Mouse (Mus musculus) midbrain, embryonic 13.5 days (tissue): ENCODE results near the gene Fzd9. TPM values are rescaled to one million over a fixed set of nuclear protein-coding genes. Genes with fewer than 3 reads are reported as not detected.
A peak's percentile ranks its signal among the peaks of the same experiment; 100 is the strongest.

Experiments used
- ATAC-seq: fragments of 200-750 bp; cut with Nextera tagmentation; 2 replicates; pipeline ENCODE4 v1.8.0; 2017; ENCODE audit warnings: mild to moderate bottlenecking, moderate TSS enrichment, moderate library complexity
- H3K27ac ChIP-seq: fragments of 300-500 bp; sonication (generic); 2 replicates; pipeline ENCODE4 v1.5.1; 2015; ENCODE audit warnings: inconsistent platforms, mild to moderate bottlenecking, moderate library complexity
- H3K27me3 ChIP-seq: fragments of 300-500 bp; sonication (generic); 2 replicates; pipeline ENCODE4 v1.6.1; 2015; ENCODE audit warnings: mild to moderate bottlenecking, inconsistent platforms
- H3K36me3 ChIP-seq: fragments of 300-500 bp; sonication (generic); 2 replicates; pipeline ENCODE4 v1.6.1; 2015; ENCODE audit warnings: mild to moderate bottlenecking, inconsistent platforms
- H3K4me1 ChIP-seq: fragments of 300-500 bp; sonication (generic); replicated peaks from 2 replicates; pipeline ENCODE4 v1.6.1; 2015; ENCODE audit warnings: inconsistent platforms
- H3K4me2 ChIP-seq: fragments of 300-500 bp; sonication (generic); replicated peaks from 2 replicates; pipeline ENCODE4 v1.6.1; 2015; ENCODE audit warnings: moderate library complexity, mild to moderate bottlenecking, inconsistent platforms
- H3K4me3 ChIP-seq: fragments of 300-500 bp; sonication (generic); replicated peaks from 2 replicates; pipeline ENCODE4 v1.5.1; 2015; ENCODE audit warnings: mild to moderate bottlenecking, inconsistent platforms
- H3K9ac ChIP-seq: fragments of 300-500 bp; sonication (generic); replicated peaks from 2 replicates; pipeline ENCODE4 v1.6.1; 2015; ENCODE audit warnings: mild to moderate bottlenecking, inconsistent platforms
- H3K9me3 ChIP-seq: fragments of 300-500 bp; sonication (generic); 2 replicates; pipeline ENCODE4 v1.6.1; 2016; ENCODE audit warnings: mild to moderate bottlenecking, inconsistent platforms
- WGBS: fragments of 180-500 bp; shearing (Covaris S2); methylation state at CpG from one replicate; pipeline ENCODE4 v1.1.7; 2015; 5-methylcytosine and 5-hydroxymethylcytosine counted together
- polyA plus RNA-seq: library from polyadenylated mRNA; unstranded; fragments of >200 nt; fragmentation: Nextera tagmentation; extraction: Ambion mirVana; gene quantifications from 2 replicates; pipeline ENCODE4 v1.2.1, GENCODE M21; 2015

Fzd9 gene
- 11.3 and 12.2 TPM in 2 replicates for polyA plus RNA-seq

- Histone ChIP-seq H3K27me3 (peaks cover 16% of the 10 kb centered on the region), H3K9me3 (no peaks in the 10 kb centered on the region), H3K36me3 (peaks cover 15% of the 10 kb centered on the region), H3K4me1 (peaks cover 60% of the 10 kb centered on the region), H3K4me2 (peak within 1 kb of the TSS; percentile 79), H3K27ac (peak within 1 kb of the TSS; percentile 85; the same call in 1 of the 2 replicates), H3K4me3 (peak within 1 kb of the TSS; percentile 62), H3K9ac (peak within 1 kb of the TSS; percentile 77)
- peak; percentile 65 for ATAC-seq
- WGBS: under 1% methylated on average over 42 of the region's 51 CpGs
These were observed at the start of gene Fzd9 for GRCm38 (mm10) chr5:135251079-135251454. TSS of gene Fzd9 (minus strand) at chr5:135251230.

GRCm38 (mm10) chr5:135292001-135292400 lies 41.0 kb upstream of the Fzd9 start:
- H3K27me3 ChIP-seq: 0 out of 2 replicates have a peak, but pooled peaks cover 1% of the 10 kb centered on the region
- no peaks in the 10 kb centered on the region for H3K36me3 ChIP-seq
- no peaks in the 10 kb centered on the region for H3K9me3 ChIP-seq
- H3K4me1 ChIP-seq: no peaks in the 10 kb centered on the region
- H3K27ac ChIP-seq: no peak overlapping the region
- no peak overlapping the region for H3K9ac ChIP-seq
- no peak overlapping the region for H3K4me2 ChIP-seq
- ATAC-seq: no peak
- H3K4me3 ChIP-seq: no peak overlapping the region
- WGBS: 98% methylated on average over 2 of the region's 2 CpGs

GRCm38 (mm10) chr5:135291193-135291592 lies 40.2 kb upstream of the Fzd9 start:
- Histone ChIP-seq H3K9ac (no peak overlapping the region), H3K27ac (no peak overlapping the region), H3K36me3 (no peaks in the 10 kb centered on the region), H3K27me3 (0 out of 2 replicates have a peak, but pooled peaks cover 3% of the 10 kb centered on the region), H3K4me1 (no peaks in the 10 kb centered on the region), H3K9me3 (no peaks in the 10 kb centered on the region), H3K4me3 (no peak overlapping the region), H3K4me2 (no peak overlapping the region)
- ATAC-seq: no peak
- WGBS: 40% methylated on average over 4 of the region's 4 CpGs

- Histone ChIP-seq H3K4me2 (no peak overlapping the region), H3K4me3 (no peak overlapping the region), H3K4me1 (no peaks in the 10 kb centered on the region; the same call in 1 of the 2 replicates), H3K36me3 (no peaks in the 10 kb centered on the region), H3K27me3 (0 out of 2 replicates have a peak, but pooled peaks cover 3% of the 10 kb centered on the region), H3K9ac (no peak overlapping the region), H3K9me3 (no peaks in the 10 kb centered on the region), H3K27ac (no peak overlapping the region)
- WGBS: 78% methylated on average over 6 of the region's 6 CpGs
- ATAC-seq: no peak
These were observed 39.7 kb upstream of the Fzd9 start for GRCm38 (mm10) chr5:135290703-135291102.

- Histone ChIP-seq H3K4me1 (no peaks in the 10 kb centered on the region; the same call in 1 of the 2 replicates), H3K36me3 (no peaks in the 10 kb centered on the region), H3K4me2 (no peak overlapping the region), H3K27me3 (0 out of 2 replicates have a peak, but pooled peaks cover 3% of the 10 kb centered on the region), H3K9ac (no peak overlapping the region), H3K9me3 (no peaks in the 10 kb centered on the region), H3K4me3 (no peak overlapping the region), H3K27ac (no peak overlapping the region)
- WGBS: 76% methylated on average over 5 of the region's 5 CpGs
- no peak for ATAC-seq
These were observed 35.9 kb upstream of the Fzd9 start for GRCm38 (mm10) chr5:135286926-135287325.

GRCm38 (mm10) chr5:135286185-135286584 lies 35.2 kb upstream of the Fzd9 start:
- no peak overlapping the region for H3K4me3 ChIP-seq
- no peak overlapping the region for H3K9ac ChIP-seq
- peak; percentile 82 for ATAC-seq
- no peak overlapping the region for H3K27ac ChIP-seq
- no peak overlapping the region for H3K4me2 ChIP-seq
- 2% methylated on average over 6 of the region's 6 CpGs for WGBS
- no peaks in the 10 kb centered on the region; the same call in 1 of the 2 replicates for H3K4me1 ChIP-seq
- H3K36me3 ChIP-seq: no peaks in the 10 kb centered on the region
- H3K27me3 ChIP-seq: 0 out of 2 replicates have a peak, but pooled peaks cover 3% of the 10 kb centered on the region
- no peaks in the 10 kb centered on the region for H3K9me3 ChIP-seq

- WGBS: 51% methylated on average over 3 of the region's 3 CpGs
- Histone ChIP-seq H3K27me3 (0 out of 2 replicates have a peak, but pooled peaks cover 3% of the 10 kb centered on the region), H3K9ac (no peak overlapping the region), H3K4me2 (no peak overlapping the region), H3K4me1 (no peaks in the 10 kb centered on the region; the same call in 1 of the 2 replicates), H3K36me3 (no peaks in the 10 kb centered on the region), H3K4me3 (no peak overlapping the region), H3K9me3 (no peaks in the 10 kb centered on the region), H3K27ac (no peak overlapping the region)
- ATAC-seq: no peak
These were observed 34.2 kb upstream of the Fzd9 start for GRCm38 (mm10) chr5:135285211-135285610.

- Histone ChIP-seq H3K4me3 (no peak overlapping the region), H3K4me2 (no peak overlapping the region), H3K27ac (no peak overlapping the region), H3K9ac (no peak overlapping the region), H3K9me3 (no peaks in the 10 kb centered on the region), H3K27me3 (peaks cover 3% of the 10 kb centered on the region; the same call in 1 of the 2 replicates), H3K36me3 (no peaks in the 10 kb centered on the region), H3K4me1 (peaks cover 9% of the 10 kb centered on the region; the same call in 1 of the 2 replicates)
- WGBS: 78% methylated on average over 9 of the region's 9 CpGs
- ATAC-seq: no peak
These were observed 29.2 kb upstream of the Fzd9 start for GRCm38 (mm10) chr5:135280226-135280625.

- peaks cover 3% of the 10 kb centered on the region; the same call in 1 of the 2 replicates for H3K27me3 ChIP-seq
- no peaks in the 10 kb centered on the region for H3K36me3 ChIP-seq
- 0 out of 2 replicates have a peak overlapping the region, but pooled peaks have one; percentile 10 for H3K4me3 ChIP-seq
- peak overlapping the region; percentile 30; the same call in 1 of the 2 replicates for H3K9ac ChIP-seq
- H3K4me1 ChIP-seq: peaks cover 28% of the 10 kb centered on the region
- no peaks in the 10 kb centered on the region for H3K9me3 ChIP-seq
- H3K4me2 ChIP-seq: peak overlapping the region; percentile 36
- no peak for ATAC-seq
- no peak overlapping the region for H3K27ac ChIP-seq
- 4% methylated on average over 33 of the region's 36 CpGs for WGBS
These were observed 25.6 kb upstream of the Fzd9 start for GRCm38 (mm10) chr5:135276597-135276996.

GRCm38 (mm10) chr5:135274663-135275396 lies 23.8 kb upstream of the Fzd9 start:
- H3K9me3 ChIP-seq: no peaks in the 10 kb centered on the region
- H3K4me3 ChIP-seq: no peak overlapping the region
- 0 out of 2 replicates have a peak overlapping the region, but pooled peaks have one; percentile 15 for H3K9ac ChIP-seq
- H3K4me1 ChIP-seq: peaks cover 30% of the 10 kb centered on the region
- H3K36me3 ChIP-seq: no peaks in the 10 kb centered on the region
- WGBS: 11% methylated on average over 15 of the region's 15 CpGs
- H3K27me3 ChIP-seq: peaks cover 3% of the 10 kb centered on the region; the same call in 1 of the 2 replicates
- H3K4me2 ChIP-seq: peak overlapping the region; percentile 32
- no peak; the same call in 1 of the 2 replicates for ATAC-seq
- H3K27ac ChIP-seq: peak overlapping the region; percentile 54

- Histone ChIP-seq H3K4me3 (no peak overlapping the region), H3K4me1 (peaks cover 28% of the 10 kb centered on the region), H3K9me3 (no peaks in the 10 kb centered on the region), H3K27ac (peak overlapping the region; percentile 30), H3K27me3 (peaks cover 3% of the 10 kb centered on the region; the same call in 1 of the 2 replicates), H3K9ac (no peak overlapping the region), H3K4me2 (no peak overlapping the region), H3K36me3 (no peaks in the 10 kb centered on the region)
- no peak for ATAC-seq
- WGBS: 35% methylated on average over 12 of the region's 12 CpGs
These were observed 20.6 kb upstream of the Fzd9 start for GRCm38 (mm10) chr5:135271563-135272165.

GRCm38 (mm10) chr5:135270361-135270760 lies 19.3 kb upstream of the Fzd9 start:
- WGBS: 91% methylated on average over 4 of the region's 4 CpGs

More at GRCm38 (mm10) chr5:135270361-135270760, 19.3 kb upstream of the Fzd9 start:
- H3K36me3 ChIP-seq: no peaks in the 10 kb centered on the region
- no peaks in the 10 kb centered on the region for H3K27me3 ChIP-seq
- ATAC-seq: no peak
- H3K4me3 ChIP-seq: no peak overlapping the region
- no peak overlapping the region for H3K4me2 ChIP-seq
- H3K4me1 ChIP-seq: peaks cover 20% of the 10 kb centered on the region
- no peaks in the 10 kb centered on the region for H3K9me3 ChIP-seq
- no peak overlapping the region for H3K9ac ChIP-seq
- no peak overlapping the region for H3K27ac ChIP-seq
